28 mouse cellular contexts compared by ENCODE assay signal in genomic region chr1:148656990-148657389, GRCm38 (mm10).
"Had no signal": no experiment of that assay in that cellular context is flagged by ENCODE, and none has a peak within 500 bp of the region (broad histone marks: within the 10 kb centered on the region; RNA-seq: fewer than 3 reads in every experiment).

No protein-coding gene starts in this region.

- H3K27ac ChIP-seq: embryonic facial prominence, embryonic 10.5 days; embryonic facial prominence, embryonic 12.5 days; embryonic facial prominence, embryonic 13.5 days; embryonic facial prominence, embryonic 15.5 days; forebrain, embryonic 10.5 days; forebrain, embryonic 12.5 days; forebrain, embryonic 13.5 days; forebrain, embryonic 15.5 days; gastrocnemius, adult 2 months; heart, adult 2 months had no signal

- DNase-seq: cerebellum, adult 8-10 months; cerebellum, adult 9-10 months; cerebellum, adult 9-11 months; cerebellum, postnatal 10 days; cerebellum, postnatal 14 days; cerebellum, postnatal 25 days; cerebellum, postnatal 36 days; embryo, embryonic 11 days; forebrain, postnatal 0 days; gastrocnemius, adult 2 months; gastrocnemius, postnatal 10 days; gastrocnemius, postnatal 14 days; gastrocnemius, postnatal 25 days; gastrocnemius, postnatal 36 days; heart, adult 11 months; heart, adult 18-20 months; heart, adult 2 months had no signal

- H3K4me1 ChIP-seq: embryonic facial prominence, embryonic 10.5 days; embryonic facial prominence, embryonic 12.5 days; embryonic facial prominence, embryonic 13.5 days; embryonic facial prominence, embryonic 15.5 days; forebrain, embryonic 10.5 days; forebrain, embryonic 12.5 days; forebrain, embryonic 13.5 days; forebrain, embryonic 15.5 days had no signal

- ATAC-seq: forebrain, embryonic 13.5 days; forebrain, embryonic 14.5 days; forebrain, embryonic 15.5 days; forebrain, embryonic 16.5 days; forebrain, postnatal 0 days had no signal

- H3K27me3 ChIP-seq: embryonic facial prominence, embryonic 12.5 days; embryonic facial prominence, embryonic 13.5 days; embryonic facial prominence, embryonic 15.5 days; forebrain, embryonic 12.5 days; forebrain, embryonic 13.5 days; forebrain, embryonic 15.5 days had no signal

- H3K36me3 ChIP-seq: embryonic facial prominence, embryonic 10.5 days; embryonic facial prominence, embryonic 12.5 days; embryonic facial prominence, embryonic 13.5 days; embryonic facial prominence, embryonic 15.5 days; forebrain, embryonic 10.5 days; forebrain, embryonic 12.5 days; forebrain, embryonic 15.5 days had no signal

- H3K4me3 ChIP-seq: embryonic facial prominence, embryonic 10.5 days; embryonic facial prominence, embryonic 12.5 days; embryonic facial prominence, embryonic 13.5 days; embryonic facial prominence, embryonic 15.5 days; erythroblast, embryonic 14.5 days; forebrain, embryonic 10.5 days; forebrain, embryonic 12.5 days; forebrain, embryonic 13.5 days; forebrain, embryonic 15.5 days; gastrocnemius, adult 2 months; heart, adult 2 months had no signal
